Mouse (Mus musculus) heart, embryonic 14.5 days (tissue): ENCODE results near the gene Laptm5. TPM values are rescaled to one million over a fixed set of nuclear protein-coding genes. Genes with fewer than 3 reads are reported as not detected.

Experiments used
- ATAC-seq: fragments of 200-750 bp; cut with Nextera tagmentation; 2 replicates; pipeline ENCODE4 v1.8.0; 2017; ENCODE audit warnings: low read depth, moderate TSS enrichment; ENCODE audit not compliant: insufficient number of reproducible peaks, insufficient read depth, low FRiP score
- H3K27ac ChIP-seq, 2 experiments: fragments of 200-500 bp in 1 of 2; fragments of 300-500 bp in 1 of 2; sonication (generic) in 1 of 2; replicated peaks in 1 of 2; 2 replicates each; pipeline ENCODE4 v1.5.1; 2012 to 2014; ENCODE audit warnings: low read depth in 2 of 2, low read length in 2 of 2, control low read depth in 1 of 2, mild to moderate bottlenecking in 1 of 2, mixed read lengths in 1 of 2; ENCODE audit not compliant: control insufficient read depth in 1 of 2, insufficient read depth in 1 of 2
- H3K27me3 ChIP-seq: fragments of 300-500 bp; sonication (generic); 2 replicates; pipeline ENCODE4 v1.6.1; 2014; ENCODE audit warnings: mild to moderate bottlenecking, low read length, control low read depth; ENCODE audit not compliant: control insufficient read depth, insufficient read depth
- H3K36me3 ChIP-seq: fragments of 300-500 bp; sonication (generic); 2 replicates; pipeline ENCODE4 v1.6.1; 2014; ENCODE audit warnings: mild to moderate bottlenecking, control low read depth, low read length, mixed read lengths; ENCODE audit not compliant: control insufficient read depth, insufficient read depth
- H3K4me1 ChIP-seq, 2 experiments: fragments of 200-500 bp in 1 of 2; fragments of 300-500 bp in 1 of 2; sonication (generic) in 1 of 2; 2 replicates each; pipeline ENCODE4 v1.6.1; 2012 to 2014; ENCODE audit warnings: low read length in 2 of 2, control low read depth in 1 of 2, mixed read lengths in 1 of 2; ENCODE audit not compliant: control insufficient read depth in 2 of 2, insufficient read depth in 2 of 2
- H3K4me2 ChIP-seq: fragments of 300-500 bp; sonication (generic); 2 replicates; pipeline ENCODE4 v1.6.1; 2014; ENCODE audit warnings: mild to moderate bottlenecking, low read length
- H3K4me3 ChIP-seq, 2 experiments: fragments of 200-500 bp in 1 of 2; fragments of 300-500 bp in 1 of 2; sonication (generic) in 1 of 2; 2 replicates each; pipeline ENCODE4 v1.5.1; 2012 to 2014; ENCODE audit warnings: low read length in 2 of 2, mild to moderate bottlenecking in 2 of 2, control low read depth in 1 of 2, low read depth in 1 of 2, moderate library complexity in 1 of 2; ENCODE audit not compliant: control insufficient read depth in 1 of 2, insufficient read depth in 1 of 2
- H3K9ac ChIP-seq: fragments of 300-500 bp; sonication (generic); 2 replicates; pipeline ENCODE4 v1.6.1; 2014; ENCODE audit warnings: mild to moderate bottlenecking, low read length
- H3K9me3 ChIP-seq: fragments of 300-500 bp; sonication (generic); 2 replicates; pipeline ENCODE4 v1.6.1; 2016; ENCODE audit warnings: low read length, control low read depth; ENCODE audit not compliant: control insufficient read depth
- WGBS: fragments of 180-500 bp; shearing (Covaris S2); extraction: QIAGEN DNeasy Blood & Tissue Kit; methylation state at CpG from one replicate; pipeline ENCODE4 v1.1.7; 2014; 5-methylcytosine and 5-hydroxymethylcytosine counted together
- polyA plus RNA-seq: library from polyadenylated mRNA; unstranded; fragments of >200 nt; fragmentation: Nextera tagmentation; extraction: Ambion mirVana; gene quantifications from 2 replicates; pipeline ENCODE4 v1.2.1, GENCODE M21; 2014

Laptm5 gene
- polyA plus RNA-seq = 30.8 and 33.0 TPM in 2 replicates

DNA sequence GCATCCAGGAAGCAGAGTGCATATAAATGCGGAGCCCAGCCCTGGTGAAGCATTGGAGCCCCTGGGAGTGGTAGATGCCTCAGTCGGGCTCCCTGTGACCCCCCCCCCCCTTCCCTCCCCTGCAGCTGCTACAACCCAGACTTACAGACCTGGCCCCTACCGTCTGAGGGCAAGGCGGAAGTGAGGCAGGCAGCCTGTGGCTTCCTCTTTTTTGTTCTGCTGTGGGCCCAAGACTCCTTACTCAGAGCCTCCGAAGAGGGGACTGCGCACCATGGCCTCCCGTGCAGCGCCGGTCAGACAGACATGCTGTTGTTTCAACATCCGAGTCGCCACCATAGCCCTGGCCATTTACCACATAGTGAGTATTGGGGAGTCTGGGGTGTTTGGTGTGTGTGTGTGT lies at the start of gene Laptm5:
Laptm5 (plus strand) TSS at position 49 of the 400 bp plus-strand sequence.
- Histone ChIP-seq H3K4me3 (no peak within 1 kb of the TSS), H3K27me3 (no peaks in the 10 kb centered on the region), H3K36me3 (no peaks in the 10 kb centered on the region), H3K9me3 (no peaks in the 10 kb centered on the region), H3K4me2 (no peak within 1 kb of the TSS), H3K9ac (no peak within 1 kb of the TSS), H3K27ac (peak within 1 kb of the TSS in 1 of 2 experiments; percentile 19; a peak in 1 of 4 replicates), H3K4me1 (peaks cover 8 to 27% of the 10 kb centered on the region in 2 experiments; a peak in 3 of 4 replicates)
- WGBS = 68% methylated on average over 11 of the region's 11 CpGs
- ATAC-seq = no peak

DNA sequence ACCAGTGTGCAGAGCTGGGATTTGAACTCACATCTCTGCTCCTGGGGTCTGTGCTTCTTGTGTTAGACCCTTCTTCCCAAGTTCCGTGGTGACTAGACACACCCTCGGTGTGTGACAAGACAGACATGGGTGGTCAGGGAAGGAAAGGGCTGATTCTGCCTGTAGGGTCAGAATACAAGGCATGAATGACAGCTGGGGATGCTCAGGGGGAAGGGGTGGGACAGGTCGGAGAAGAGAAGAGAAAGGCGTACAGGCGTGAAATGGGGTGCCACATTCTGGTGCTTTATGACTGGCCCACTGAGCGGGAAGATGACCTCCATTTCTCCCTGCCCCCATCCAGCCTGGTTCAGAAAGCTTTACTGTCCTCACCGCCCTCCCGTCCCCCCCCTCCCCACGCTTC lies 47.5 kb upstream of the Laptm5 start:
- H3K9ac ChIP-seq = no peak overlapping the region
- peaks cover 19 to 21% of the 10 kb centered on the region in 2 experiments for H3K4me1 ChIP-seq
- H3K27ac ChIP-seq = no peak overlapping the region
- no peak overlapping the region for H3K4me3 ChIP-seq
- no peaks in the 10 kb centered on the region for H3K9me3 ChIP-seq
- peaks cover 21% of the 10 kb centered on the region for H3K27me3 ChIP-seq
- no peak overlapping the region for H3K4me2 ChIP-seq
- 51% methylated on average over 6 of the region's 9 CpGs for WGBS
- ATAC-seq = no peak
- H3K36me3 ChIP-seq = no peaks in the 10 kb centered on the region

DNA sequence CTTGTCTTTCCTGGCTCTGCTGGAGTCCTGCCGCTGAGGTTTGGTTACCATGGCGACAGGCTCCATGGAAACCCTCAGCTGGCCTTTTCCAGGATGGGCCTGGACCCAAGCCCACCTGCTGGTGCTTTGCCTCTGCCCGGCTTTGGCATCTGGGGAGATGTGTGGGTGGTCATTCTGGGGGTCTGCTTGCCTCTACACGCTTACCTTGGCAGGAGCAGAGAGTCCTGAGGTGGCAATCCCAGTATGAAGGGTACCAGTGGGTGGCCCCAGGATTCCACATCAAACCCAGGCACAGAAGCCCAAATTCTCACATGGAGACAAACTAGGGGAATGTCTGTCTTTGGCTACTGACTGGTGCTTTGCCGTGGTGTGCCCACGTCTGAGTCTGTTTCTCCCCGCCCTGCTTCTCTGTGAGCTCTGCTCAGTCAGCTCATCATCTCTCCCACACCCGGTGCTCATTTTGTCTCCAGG lies 47.0 kb upstream of the Laptm5 start:
- H3K36me3 ChIP-seq = no peaks in the 10 kb centered on the region
- peaks cover 21% of the 10 kb centered on the region for H3K27me3 ChIP-seq
- 37% methylated on average over 8 of the region's 8 CpGs for WGBS
- H3K27ac ChIP-seq = no peak overlapping the region
- no peaks in the 10 kb centered on the region for H3K9me3 ChIP-seq
- peaks cover 19 to 21% of the 10 kb centered on the region in 2 experiments for H3K4me1 ChIP-seq
- no peak for ATAC-seq
- no peak overlapping the region for H3K4me3 ChIP-seq
- no peak overlapping the region for H3K4me2 ChIP-seq
- H3K9ac ChIP-seq = no peak overlapping the region

DNA sequence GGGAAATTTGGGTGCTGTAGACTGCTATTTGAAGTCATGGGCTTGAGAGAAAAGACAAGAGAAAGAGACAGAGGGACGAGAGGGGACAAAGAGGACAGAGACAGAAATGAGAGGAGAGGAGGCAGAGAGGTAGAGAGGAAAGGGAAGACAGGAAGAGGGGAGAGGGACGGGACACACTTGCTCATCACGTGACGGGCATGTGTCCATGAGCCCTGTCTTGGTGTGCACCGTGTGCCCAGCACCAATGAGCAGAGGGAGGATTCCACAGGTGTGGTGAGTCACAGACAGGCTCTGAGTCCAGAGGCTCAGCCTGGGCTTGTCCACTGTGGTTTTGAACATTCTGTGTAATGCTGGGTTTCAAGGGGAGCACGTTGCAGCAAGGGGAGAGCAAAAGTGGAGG lies 45.0 kb upstream of the Laptm5 start:
- Histone ChIP-seq H3K27ac (no peak overlapping the region), H3K9me3 (no peaks in the 10 kb centered on the region), H3K4me2 (no peak overlapping the region), H3K27me3 (peaks cover 16% of the 10 kb centered on the region), H3K9ac (no peak overlapping the region), H3K36me3 (no peaks in the 10 kb centered on the region), H3K4me1 (peaks cover 5% of the 10 kb centered on the region in 2 experiments; a peak in 2 of 4 replicates), H3K4me3 (no peak overlapping the region)
- no peak for ATAC-seq
- WGBS = 57% methylated on average over 6 of the region's 6 CpGs

DNA sequence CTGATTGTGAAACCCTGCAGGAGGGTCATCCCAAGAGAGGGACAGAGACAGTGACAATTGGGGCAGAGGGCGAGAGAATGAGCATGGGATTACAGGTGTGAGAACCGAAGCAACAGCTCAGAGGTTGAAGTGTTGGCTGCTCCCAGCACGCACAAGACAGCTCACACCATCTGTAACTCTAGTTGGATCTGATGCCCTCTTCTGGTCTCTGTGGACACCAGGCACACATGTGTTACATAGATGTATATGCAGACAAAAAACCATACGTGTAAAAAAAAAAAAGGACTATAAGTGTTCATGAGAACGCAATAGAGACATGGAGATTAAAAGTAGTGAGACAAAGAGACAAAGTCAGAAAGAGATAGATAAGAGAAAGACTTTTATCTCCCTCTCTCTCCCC lies 44.1 kb upstream of the Laptm5 start:
- Histone ChIP-seq H3K36me3 (no peaks in the 10 kb centered on the region), H3K9ac (no peak overlapping the region), H3K27me3 (peaks cover 16% of the 10 kb centered on the region), H3K4me3 (no peak overlapping the region), H3K27ac (no peak overlapping the region), H3K4me2 (no peak overlapping the region), H3K9me3 (no peaks in the 10 kb centered on the region), H3K4me1 (peaks cover 3 to 5% of the 10 kb centered on the region in 2 experiments; a peak in 2 of 4 replicates)
- no peak for ATAC-seq
- WGBS = 34% methylated on average over 5 of the region's 5 CpGs

DNA sequence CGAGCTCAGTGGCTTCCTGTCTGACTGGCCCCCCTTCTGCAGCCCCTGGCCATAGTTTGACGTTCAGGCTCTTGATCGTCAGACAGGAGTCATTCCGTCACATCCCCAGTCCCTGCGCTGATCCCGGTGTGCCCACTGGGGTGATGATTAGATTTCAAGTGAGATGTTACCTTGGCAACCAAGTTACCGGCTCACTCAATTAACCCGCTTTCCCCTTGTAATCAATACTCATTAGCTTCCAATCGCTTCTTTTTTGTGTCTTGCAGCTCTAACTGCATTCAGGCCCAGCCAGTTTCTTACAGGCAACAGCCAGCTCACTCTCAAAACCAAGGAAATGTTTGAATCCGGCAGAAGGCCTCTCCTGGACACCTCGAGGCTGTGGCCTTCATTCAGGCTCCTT lies 40.5 kb upstream of the Laptm5 start:
- no peaks in the 10 kb centered on the region for H3K9me3 ChIP-seq
- no peak overlapping the region for H3K27ac ChIP-seq
- H3K36me3 ChIP-seq = no peaks in the 10 kb centered on the region
- no peak overlapping the region for H3K9ac ChIP-seq
- peaks cover 11 to 12% of the 10 kb centered on the region in 2 experiments for H3K4me1 ChIP-seq
- 45% methylated on average over 11 of the region's 11 CpGs for WGBS
- H3K4me2 ChIP-seq = no peak overlapping the region
- ATAC-seq = no peak
- H3K27me3 ChIP-seq = peaks cover 16% of the 10 kb centered on the region
- H3K4me3 ChIP-seq = no peak overlapping the region

DNA sequence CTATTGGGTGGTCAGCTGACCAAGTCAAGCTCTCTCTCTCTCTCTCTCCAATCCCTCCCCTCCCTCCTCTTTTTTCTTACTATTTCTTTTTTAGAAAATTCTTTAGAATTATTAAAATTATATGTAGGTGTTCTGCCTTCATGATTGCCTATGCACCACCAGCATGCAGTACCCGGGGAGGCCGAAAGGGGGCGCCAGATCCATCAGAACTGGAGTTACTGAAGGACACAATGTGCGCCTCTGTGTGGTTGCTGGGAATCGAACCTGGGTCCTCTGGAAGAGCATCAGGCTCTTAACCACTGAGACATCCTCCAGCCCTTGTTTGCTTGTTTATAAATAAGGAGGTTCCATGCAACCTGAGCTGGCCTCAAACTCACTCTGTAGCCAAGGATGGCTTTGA lies 39.5 kb upstream of the Laptm5 start:
- Histone ChIP-seq H3K9me3 (no peaks in the 10 kb centered on the region), H3K27me3 (peaks cover 16% of the 10 kb centered on the region), H3K9ac (no peak overlapping the region), H3K27ac (no peak overlapping the region), H3K4me3 (no peak overlapping the region), H3K36me3 (no peaks in the 10 kb centered on the region), H3K4me1 (peaks cover 11 to 15% of the 10 kb centered on the region in 2 experiments), H3K4me2 (no peak overlapping the region)
- no peak for ATAC-seq
- 84% methylated on average over 5 of the region's 5 CpGs for WGBS

DNA sequence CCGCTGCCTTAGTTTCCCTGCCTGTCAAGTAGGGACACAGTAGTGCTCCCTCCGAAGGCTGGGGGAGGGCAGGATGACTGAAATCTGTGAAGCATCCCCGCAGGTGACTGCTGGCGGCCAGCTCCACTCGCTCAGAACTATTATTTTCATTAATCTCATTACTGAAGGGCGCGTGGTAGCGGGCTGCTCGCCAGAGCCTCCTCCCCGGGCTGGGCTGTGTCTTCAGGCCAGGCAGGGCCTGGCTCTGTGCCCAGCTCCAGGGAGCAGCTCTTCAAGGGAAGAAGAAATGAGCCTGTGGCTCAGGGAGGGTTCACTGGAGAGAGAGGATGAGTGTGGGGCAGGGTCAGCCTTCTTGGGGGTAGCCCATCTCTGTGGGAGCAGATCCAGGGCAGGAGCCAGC lies 38.3 kb upstream of the Laptm5 start:
- Histone ChIP-seq H3K4me3 (no peak overlapping the region), H3K4me1 (peaks cover 14 to 24% of the 10 kb centered on the region in 2 experiments), H3K9me3 (no peaks in the 10 kb centered on the region), H3K36me3 (no peaks in the 10 kb centered on the region), H3K9ac (no peak overlapping the region), H3K4me2 (peak overlapping the region; percentile 37), H3K27ac (no peak overlapping the region), H3K27me3 (peaks cover 16% of the 10 kb centered on the region)
- peak; percentile 35; the same call in 1 of the 2 replicates for ATAC-seq
- WGBS = 13% methylated on average over 10 of the region's 10 CpGs
